Mouse (Mus musculus): ENCODE data around the gene Trmt61a.

Trmt61a gene

GRCm38 (mm10) chr12:111732921-111733320 lies 55.0 kb downstream of the Trmt61a start:
- DNase-seq (ENCODE audit: low spot score): no peak
